Mouse (Mus musculus) common myeloid progenitor, adult 5-6 weeks (primary cell): ENCODE measurements around the gene Nup160. TPM values are rescaled to one million over a fixed set of nuclear protein-coding genes. Genes with fewer than 3 reads are reported as not detected.

Experiments
- ATAC-seq: replicated peaks from 2 replicates; pipeline ENCODE4 v1.8.0; 2016; ENCODE audit warnings: low read depth, mild to moderate bottlenecking, moderate TSS enrichment, inconsistent platforms; ENCODE audit not compliant: poor library complexity, severe bottlenecking
- total RNA-seq: library from RNA; stranded (forward); fragments of 200-1000, 187-1606 nt; gene quantifications from 2 replicates; pipeline ENCODE4 v1.2.3, GENCODE M21; 2017

The Nup160 gene
- total RNA-seq, result 40.7 and 80.8 TPM in 2 replicates

DNA sequence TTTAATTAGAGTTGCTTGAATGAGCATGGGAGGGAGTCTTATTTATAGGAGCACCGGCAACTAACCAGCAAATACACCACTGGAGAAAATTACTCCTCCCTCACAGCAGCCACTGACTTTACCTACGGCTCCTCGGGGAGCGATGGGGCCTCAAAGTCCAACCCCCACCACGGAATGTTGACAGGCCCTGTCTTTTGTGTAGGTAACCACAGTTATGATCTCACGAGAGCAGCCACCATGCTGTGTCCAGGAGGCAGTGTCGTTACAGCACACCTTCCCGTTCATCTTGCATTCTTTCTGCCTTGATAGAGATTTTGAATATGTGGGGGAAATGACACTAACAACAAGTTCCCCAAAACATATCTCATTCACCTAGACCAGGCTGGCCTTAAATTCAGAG, at the start of gene Nup160:
Gene Nup160, plus strand, starts transcription at position 209 of the 400 bp plus-strand sequence.
- no peak for ATAC-seq

DNA sequence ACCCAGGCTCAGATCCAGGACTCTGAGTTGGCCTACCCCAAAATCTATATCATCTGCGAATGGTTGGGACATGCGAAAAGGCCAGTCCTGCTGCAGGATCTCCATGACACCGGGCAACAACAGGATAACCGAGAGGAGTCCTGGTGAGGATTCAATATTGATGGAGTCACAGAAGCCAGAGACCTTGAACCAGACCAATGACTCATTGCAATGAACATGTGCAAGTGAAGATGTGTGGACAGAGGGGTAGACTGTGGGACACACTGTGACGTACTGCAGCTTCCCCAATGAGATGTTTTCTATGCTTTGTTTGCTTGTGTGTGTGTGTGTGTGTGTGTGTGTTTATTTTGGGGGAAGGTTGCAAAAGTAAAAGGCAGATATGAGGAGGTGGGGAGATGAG, 48.8 kb upstream of the Nup160 start:
- no peak for ATAC-seq

DNA sequence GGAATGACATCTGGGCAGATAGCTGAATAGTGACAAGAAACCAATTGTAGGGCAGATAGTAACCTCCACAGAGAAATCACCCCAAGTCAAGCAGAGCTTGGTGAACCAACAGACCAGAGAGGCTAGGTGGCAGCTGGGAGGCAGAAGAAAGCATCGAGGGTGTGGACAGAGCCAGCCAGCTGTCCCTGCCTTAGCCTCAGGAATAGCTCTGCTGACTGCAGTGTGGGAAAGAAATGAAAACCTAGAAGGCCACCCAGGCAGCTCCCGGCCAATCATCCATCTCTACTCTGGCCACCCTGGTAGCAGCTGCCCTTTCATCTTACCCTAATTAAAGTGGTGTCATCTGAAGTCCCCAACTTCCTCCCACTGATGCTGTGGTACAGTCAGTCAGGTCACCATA, 47.5 kb upstream of the Nup160 start:
- ATAC-seq, result no peak

DNA sequence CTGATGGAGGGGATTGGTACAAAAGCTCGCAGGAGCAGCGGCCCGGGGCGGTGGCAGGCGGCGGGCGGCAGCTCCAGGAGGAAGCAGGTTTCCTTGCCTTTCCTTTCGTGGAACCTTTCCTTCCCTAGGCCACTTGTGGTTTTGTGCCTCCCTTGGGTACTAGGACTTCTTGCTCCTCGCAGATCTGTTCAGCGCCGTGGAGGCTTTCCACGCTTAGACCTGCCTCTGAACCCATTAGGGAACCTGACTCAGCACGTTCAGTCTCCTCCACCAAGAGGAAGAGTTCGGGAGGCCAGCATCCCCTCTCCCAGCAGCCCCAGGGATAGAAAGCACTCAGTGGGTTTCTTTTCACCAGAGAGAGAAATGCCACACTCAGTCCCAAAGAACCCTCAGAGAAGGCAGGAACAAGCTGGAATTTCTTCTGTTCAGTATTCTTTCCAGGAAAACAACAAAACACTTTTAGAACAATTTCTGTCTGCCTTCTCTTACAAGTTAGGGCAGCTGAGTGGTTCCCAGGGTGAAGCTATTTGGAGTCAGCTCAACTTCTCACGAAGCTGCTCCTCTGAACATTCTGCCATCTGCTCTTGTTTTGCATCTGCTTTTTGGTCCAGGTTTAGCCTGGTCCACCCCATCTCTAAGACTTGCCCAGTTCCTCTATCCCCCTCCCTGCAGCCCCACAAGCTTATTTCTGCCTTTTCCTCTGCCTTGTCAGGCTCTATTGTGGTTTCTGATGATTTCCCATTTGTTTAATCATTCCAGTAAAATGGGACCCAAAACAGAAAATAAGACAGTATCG, 44.9 kb upstream of the Nup160 start:
- ATAC-seq, result peak; percentile 57

DNA sequence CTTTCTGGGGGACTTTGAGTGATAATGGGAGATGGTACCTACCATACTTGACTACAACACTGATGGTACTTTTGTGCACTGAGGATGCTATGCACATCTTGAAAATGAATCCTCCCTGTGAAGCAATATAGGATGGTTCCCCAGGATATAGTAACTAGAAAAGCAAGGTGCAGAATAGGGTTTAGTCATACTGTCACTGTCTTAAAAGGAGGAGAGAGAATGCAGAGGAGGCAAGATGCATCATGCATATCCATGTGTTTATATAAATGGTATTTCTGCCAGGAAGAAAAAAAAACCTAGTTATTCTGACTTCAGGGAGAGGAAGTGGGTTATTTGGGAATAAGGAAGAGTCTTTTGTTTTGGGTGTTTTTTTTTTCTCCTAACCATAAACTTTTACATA, 42.3 kb upstream of the Nup160 start:
- ATAC-seq, result no peak

DNA sequence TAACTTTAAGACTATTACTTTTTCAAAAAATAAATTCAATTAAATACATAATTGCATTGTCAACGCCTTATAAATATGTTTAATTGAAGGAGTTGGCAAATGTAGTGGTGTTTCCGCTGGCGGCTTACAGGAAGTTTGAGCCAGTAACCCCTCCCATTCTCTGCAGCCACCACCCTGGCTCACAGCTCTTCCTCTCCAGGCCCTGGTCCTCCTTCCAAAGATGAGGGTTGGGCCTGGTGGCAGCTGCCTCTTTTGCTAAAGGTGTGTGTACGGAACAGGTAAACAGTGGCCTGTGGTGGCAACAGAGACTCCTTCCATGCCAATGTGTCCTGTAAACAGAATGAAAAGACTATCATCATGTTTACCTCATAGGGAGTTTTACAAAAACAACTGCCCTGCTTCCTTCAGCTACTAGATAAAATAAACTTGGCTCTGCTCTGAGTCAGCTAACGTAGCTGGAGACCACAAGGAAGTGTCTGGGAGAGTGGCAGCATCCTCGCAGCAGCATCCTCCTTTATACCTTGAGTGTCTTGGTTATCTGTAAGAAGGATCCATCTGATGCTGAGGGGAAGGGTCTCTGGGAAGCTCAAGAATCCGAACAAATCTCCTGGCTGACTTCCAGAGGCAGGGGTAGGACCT, 41.8 kb upstream of the Nup160 start:
- ATAC-seq, result peak; percentile 77

DNA sequence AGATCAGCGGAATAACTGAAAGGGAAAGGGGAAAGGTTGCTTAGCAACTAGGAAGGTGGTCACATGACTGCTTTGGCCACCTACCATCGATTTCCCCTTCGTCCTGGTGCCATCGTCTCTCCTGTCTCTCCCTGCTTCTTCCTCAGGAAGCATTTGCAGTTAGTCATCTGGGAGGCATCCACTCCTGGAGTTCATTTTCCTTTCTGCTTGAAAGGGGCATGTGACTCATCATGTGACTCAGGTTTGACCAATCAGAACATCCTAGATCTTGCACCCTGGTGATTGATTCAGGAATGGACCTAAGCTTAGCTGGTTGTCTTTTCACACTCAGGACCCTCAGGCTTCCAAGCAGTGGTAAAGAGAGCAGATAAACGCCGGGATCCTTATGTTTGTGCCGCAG, 40.2 kb upstream of the Nup160 start:
- ATAC-seq, result no peak

DNA sequence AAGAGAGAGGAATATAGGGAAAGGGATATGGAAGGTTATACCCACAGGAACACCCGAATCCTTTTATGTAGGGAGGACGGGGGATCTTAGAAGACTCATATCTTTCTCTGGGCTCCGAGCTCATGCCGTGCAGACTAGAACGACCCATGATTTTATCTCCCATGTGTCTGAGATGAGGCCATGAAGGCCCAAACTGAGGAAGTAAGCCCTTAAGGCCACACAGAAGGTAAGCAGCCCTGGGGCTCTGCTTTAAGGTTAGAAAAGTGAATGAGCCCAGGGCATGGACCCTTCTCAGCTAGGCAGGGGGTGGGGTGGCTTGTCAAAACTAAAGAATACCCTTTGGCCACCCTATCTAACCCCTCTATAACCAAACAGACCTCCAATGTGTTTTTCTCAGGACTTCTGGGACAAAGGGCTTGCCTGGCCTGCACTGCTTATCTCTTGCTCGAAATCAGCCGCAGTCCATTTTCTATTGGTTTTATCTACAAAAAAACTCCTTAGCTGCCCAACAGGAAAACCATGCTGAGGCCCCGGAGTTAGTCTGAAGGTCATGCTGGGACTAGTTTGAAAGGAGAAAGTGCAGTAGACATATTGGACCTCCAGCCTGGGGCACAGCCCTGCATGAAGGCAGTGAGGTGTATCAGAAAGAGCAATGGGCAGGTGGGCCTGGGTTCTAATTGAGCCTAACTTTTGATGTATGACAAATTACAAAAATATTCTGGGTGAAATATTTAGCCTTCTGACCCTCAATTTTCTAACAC, 37.8 kb upstream of the Nup160 start:
- ATAC-seq, result no peak

DNA sequence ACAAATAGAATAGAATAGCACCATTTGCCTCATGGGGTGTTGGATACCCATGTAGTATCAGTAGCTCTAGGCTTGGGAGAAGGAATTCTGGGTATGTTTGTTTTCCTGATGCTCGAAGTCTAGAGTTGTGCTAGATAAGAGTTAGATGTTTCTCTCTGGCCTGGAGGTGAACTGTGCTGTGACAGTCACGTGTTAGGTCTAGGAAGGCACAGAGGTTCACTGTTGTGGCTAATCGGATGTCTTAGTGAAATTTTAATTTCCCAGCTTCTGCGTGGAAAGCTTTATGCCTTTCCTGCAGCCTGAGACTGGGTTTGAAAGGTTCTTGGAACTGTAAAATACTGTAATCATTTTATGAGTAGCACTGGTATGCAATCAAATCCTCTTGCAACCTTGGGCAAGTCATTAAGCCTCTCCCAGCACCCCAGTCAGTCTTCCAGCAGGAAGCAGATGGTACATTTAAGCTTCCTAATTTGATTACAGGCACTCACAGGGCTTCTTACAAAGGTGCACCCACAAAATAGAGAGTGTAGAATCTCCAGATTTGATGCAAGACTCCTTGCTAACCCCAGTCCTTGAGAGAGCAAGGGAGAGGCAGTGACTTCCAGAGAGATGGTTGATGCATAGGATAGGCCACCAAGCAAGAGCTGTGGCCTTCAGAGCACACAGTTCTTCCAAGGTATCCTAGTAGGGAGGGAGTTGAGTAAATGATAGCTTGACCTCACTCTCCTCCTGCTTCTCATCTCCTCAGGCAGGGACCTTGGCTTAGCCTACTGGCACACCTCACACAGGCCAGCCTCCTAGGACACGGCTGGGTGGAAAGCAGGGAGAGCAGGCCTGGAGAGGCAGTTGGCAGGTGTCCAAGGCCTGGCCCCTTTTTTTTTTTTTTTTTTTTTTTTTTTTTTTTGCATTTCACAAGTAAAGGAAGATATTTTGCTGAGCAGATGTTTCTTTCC, 37.0 kb upstream of the Nup160 start:
- 0 out of 2 replicates have a peak, but pooled peaks have one; percentile 5 for ATAC-seq

DNA sequence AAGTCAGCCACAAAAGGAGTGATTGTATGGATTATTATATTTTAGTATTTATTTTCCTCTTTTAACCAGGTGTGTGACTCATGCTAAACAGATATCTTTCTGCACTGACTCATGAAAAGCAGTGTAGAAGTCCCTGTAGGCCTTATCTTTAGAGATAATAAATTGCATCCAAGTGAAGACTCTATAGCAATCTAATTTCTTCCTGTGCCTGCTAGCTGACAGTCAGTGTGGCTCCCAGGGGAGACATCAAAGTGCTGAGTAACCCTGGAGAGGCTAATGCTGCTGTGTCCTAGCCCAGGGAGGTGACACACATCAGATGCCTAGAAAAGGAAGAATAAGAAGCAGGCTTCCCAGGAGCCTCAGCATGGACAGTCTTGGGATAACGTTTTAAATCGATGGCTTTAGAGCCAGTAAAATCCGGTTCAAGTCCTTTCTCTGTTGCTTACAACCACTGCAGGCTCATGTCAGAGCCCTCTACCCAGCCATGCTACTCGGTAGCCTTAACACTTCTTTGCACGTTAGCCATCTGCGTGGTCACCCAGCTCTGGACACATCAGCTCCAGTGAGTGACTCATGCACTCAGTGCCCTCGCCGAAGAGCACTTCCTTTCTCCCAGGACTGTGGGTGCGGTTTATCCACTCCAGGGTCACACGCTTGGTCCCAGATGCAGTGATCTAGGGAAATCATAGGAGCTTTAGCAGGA, 35.9 kb upstream of the Nup160 start:
- ATAC-seq, result peak; percentile 48

DNA sequence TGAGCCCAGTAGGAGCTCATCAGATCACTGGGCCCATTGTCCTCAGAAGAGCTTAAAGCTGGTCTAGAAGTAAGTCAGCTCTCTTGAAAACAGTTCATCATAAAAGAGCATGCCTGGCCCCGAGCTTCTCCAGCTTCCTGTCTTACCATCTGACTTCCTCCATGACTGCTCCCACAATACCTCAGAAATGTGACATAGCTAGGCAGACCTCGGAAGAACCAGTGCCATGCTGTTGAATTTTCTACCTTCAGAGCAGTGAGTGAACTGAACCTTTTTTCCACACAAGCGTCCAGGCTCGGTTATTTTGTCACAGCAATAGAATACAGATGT, 35.3 kb upstream of the Nup160 start:
- peak; percentile 38; the same call in 1 of the 2 replicates for ATAC-seq

DNA sequence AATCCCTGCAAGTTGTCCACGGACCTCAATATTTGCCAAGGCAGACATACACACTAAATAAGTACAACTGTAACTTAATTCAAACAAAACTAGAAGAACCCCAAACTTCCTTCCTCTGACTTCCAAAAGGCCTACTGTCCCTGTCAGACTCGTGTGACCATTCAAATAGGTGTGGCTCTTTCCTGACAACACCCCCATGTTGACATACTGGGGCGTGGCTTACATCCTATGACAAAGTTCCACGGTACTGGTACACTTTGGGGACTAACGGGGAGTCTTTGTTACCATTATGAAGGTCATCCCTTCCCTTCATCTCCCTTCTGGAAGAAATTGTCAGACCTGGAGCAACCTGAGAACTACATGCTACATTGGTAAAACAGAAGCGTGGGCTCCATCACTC, 29.9 kb upstream of the Nup160 start:
- ATAC-seq, result no peak

DNA sequence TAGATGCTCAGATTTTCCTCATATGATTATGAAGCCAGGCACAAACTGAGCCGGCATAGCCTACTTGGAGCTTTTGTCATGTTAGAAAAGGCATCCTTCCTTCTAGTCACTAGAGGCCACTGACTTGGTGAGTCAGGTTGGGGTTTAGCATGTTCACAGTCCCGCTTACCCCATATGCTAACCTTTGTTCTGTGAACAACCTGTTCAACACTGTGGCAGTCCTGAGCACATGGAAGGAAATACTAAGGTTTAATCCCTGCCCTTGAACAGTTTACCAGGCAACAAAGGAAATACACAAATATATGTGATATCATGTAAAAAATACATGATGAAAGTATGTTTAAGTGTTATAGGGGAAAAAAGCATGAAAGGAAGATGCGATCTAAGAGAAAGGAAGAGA, 27.6 kb upstream of the Nup160 start:
- no peak for ATAC-seq

DNA sequence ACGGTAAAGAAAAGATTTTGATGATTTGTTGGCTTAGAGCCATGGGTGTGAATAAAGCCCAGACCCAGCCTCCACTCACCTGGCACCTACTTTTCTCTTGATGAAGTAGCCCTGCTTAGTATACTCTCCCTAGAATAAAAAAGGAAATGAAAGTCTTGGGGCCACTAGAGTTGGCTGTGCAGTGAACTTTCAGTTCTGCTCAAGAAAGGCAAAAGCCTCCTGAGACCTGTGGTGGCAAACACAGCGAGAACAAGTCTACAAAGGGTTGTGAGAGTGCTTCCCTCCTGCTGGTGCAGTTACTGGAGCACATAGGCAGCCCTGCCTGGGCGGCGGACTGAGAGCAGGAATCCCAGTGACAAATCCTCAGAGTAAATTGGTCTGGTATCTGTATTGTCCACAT, 27.1 kb upstream of the Nup160 start:
- peak; percentile 72 for ATAC-seq

DNA sequence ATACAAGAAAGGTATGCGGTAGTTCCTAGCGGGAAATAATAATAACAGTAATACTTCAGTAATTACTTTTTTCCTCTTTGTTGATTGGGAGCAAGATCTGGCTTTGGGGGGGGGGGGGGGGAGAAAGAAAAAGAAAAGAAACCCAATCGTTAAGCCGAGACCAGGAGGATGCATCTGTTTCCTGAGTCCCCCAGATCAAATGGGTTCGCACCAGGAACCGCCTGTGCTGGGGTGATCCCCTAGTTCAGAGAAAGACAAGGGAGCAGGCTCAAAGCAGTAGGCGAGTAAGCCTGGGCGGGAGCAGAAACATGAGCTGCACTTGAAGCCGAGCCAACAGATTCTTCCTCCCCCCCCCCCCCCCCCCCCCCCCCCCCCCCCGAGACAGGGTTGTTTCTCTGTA, 24.9 kb upstream of the Nup160 start:
- peak; percentile 81 for ATAC-seq

DNA sequence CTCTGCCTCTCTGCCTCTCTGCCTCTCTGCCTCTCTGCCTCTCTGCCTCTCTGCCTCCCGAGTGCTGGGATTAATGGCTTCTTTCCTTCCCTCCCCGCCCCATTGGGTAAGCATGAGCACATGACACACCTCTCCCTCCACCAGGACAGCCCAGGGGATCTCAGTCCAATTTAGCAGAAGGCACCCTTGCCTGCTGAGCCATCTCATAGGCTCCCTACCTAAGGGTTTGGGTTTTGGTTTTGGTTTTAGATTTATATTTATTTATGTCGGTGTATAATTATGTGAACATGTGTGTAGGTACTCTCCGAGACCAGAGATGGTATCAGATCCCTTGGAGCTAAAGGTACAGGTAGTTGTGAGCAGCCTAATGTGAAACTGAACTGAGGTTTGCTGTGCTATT, 24.0 kb upstream of the Nup160 start:
- no peak for ATAC-seq

DNA sequence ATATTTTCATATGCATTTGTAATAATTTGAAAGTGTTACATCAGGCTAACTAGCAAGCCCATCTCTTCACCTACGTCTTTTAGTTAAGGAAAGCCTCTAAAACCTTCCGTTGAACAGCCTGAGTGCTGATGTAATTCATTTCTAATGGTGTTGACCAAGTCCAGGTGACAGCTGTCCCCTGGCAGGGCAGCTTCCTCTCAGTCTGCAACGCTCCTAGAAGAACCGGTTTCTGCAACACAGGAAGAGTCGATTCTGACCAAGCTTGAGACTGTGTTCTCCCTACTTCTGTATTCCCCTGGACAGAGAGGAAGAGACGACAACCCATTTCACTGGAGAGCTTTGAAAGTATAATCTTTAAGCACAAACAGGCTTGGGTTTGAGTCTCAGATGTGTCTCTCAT, 21.6 kb upstream of the Nup160 start:
- peak; percentile 63 for ATAC-seq

DNA sequence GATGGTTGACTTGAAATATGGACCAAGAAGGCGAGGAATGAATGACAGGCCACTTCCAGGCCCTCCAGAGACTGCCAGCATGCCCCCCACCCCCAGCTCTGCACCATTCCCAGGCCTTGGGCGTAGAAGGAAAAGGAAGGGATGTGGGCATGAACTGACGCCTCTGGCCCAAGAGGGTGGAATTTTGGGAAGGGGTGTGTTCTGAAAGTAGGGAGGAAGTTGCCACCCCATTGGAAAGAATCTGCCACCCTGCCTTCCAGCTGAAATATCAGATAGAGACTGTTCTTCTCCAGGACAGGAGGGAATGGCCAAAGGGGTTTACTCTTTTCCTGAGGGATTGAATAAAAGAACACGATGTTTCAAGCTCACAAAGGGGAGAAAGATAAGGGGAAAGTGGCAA, 18.4 kb upstream of the Nup160 start:
- ATAC-seq, result no peak

DNA sequence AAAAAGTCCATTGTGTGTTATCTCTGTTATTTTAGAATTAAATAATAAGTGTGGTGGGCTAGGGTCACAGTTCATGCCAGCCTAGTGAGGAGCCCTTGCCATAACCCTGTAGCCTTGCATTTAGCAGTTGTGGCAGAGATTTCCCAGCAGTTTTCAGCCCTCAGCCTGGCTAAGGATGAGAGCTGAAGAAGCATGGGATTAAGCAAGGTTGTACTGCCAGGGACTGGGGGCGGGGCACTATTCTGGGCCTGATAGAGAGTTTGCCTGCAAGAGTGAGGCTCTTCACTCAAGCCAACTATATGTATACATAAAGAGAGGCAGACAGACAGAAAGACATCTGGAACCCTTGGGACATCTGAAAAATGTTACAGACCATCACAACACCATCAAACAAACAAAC, 18.0 kb upstream of the Nup160 start:
- no peak for ATAC-seq

DNA sequence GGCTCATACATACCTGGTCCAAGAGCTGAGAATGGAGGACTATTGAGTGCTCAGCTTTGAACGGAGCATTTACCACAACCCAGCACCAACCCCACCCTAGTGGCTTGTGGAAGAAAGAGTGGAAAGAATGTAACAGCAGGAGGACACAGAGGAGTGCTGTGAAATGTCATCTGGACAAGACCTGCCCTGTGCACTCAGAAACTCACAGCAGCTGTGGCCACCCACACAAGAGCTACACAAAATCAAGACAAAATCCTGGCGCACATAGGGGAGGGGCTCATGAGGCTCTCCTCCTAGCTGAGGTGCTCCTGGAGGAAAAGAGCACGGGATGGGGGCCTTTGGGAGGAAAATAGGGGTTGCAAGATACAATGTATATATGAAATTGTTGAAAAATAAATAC, 17.4 kb upstream of the Nup160 start:
- ATAC-seq, result no peak
